Mouse (Mus musculus) brain, embryonic 14.5 days (tissue): ENCODE results near the gene Rcc1l.

Experiments
- CTCF ChIP-seq: fragments of 200-500 bp; IDR thresholded peaks from 2 replicates; pipeline ENCODE4 v1.5.1; 2012; ENCODE audit warnings: inconsistent platforms, mild to moderate bottlenecking, moderate library complexity, borderline replicate concordance; ENCODE audit not compliant: insufficient read depth, insufficient read length; ENCODE audit errors: extremely low read depth
- POLR2A ChIP-seq: fragments of 200-500 bp; IDR thresholded peaks from 2 replicates; pipeline ENCODE4 v1.6.1; 2012; ENCODE audit warnings: mild to moderate bottlenecking, inconsistent platforms, borderline replicate concordance; ENCODE audit not compliant: poor library complexity, insufficient read depth, insufficient read length, severe bottlenecking; ENCODE audit errors: extremely low read depth

GRCm38 (mm10) chr5:134136022-134136421 is 40.6 kb downstream of the Rcc1l start:
- TF ChIP-seq CTCF, result no peak
- no peak for TF ChIP-seq POLR2A
